Mouse (Mus musculus): ENCODE measurements around the gene Rsu1. TPM values are rescaled to one million over a fixed set of nuclear protein-coding genes. Genes with fewer than 3 reads are reported as not detected.

Gene Rsu1
- polyA plus RNA-seq, 1 experiment from 2014 or later, result 140 TPM

GRCm38 (mm10) chr2:13218112-13218511 lies 53.1 kb downstream of the Rsu1 start:
- Histone ChIP-seq H3K27ac (replicated peaks; ENCODE audit: low read depth, low read length) (no peak overlapping the region), H3K9me3 (ENCODE audit: control insufficient read depth, low read length) (no peaks in the 10 kb centered on the region), H3K4me2 (ENCODE audit: low read depth, low read length) (no peak overlapping the region), H3K9ac (ENCODE audit: low read depth, low read length) (no peak overlapping the region), H3K27me3 (replicated peaks; ENCODE audit: control insufficient read depth, insufficient read depth, low read length) (no peaks in the 10 kb centered on the region), H3K4me1 (ENCODE audit: control insufficient read depth, insufficient read depth, low read length) (no peaks in the 10 kb centered on the region), H3K36me3 (ENCODE audit: control insufficient read depth, insufficient read depth, low read length) (peaks cover 17% of the 10 kb centered on the region), H3K4me3 (ENCODE audit: low read depth, low read length) (no peak overlapping the region)
- DNase-seq (ENCODE audit: low spot score) (no peak), ATAC-seq (ENCODE audit: low read depth) (no peak)
- WGBS, result 57% methylated on average over 6 of the region's 6 CpGs

DNA sequence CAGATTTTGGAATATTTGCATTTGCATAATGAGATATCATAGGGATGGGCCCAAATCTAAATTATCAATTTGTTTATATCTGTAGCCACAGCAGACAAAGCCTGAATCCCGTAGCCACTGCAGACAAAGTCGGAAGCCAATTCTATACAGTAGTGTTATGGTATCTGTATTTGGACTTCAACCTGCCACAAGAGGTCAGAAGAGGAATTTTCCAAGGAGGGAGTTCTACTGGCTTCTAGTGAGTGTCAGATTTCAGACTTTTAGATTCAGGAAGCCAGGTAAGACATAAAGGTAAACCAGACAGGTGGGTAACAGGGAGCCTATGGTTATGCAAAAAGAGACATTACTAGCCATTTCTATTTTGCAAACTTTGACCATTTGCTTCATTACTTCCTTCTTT lies 64.4 kb downstream of the Rsu1 start:
- H3K4me1 ChIP-seq (ENCODE audit: control insufficient read depth, insufficient read depth, low read length), result no peaks in the 10 kb centered on the region
- DNase-seq (ENCODE audit: low spot score), result no peak
- no peaks in the 10 kb centered on the region for H3K27me3 ChIP-seq (replicated peaks; ENCODE audit: control insufficient read depth, insufficient read depth, low read length)
- no peak overlapping the region for H3K4me2 ChIP-seq (ENCODE audit: low read depth, low read length)
- H3K9ac ChIP-seq (ENCODE audit: low read depth, low read length), result no peak overlapping the region
- WGBS, result 91% methylated on average over 2 of the region's 2 CpGs
- H3K4me3 ChIP-seq (ENCODE audit: low read depth, low read length), result no peak overlapping the region
- no peaks in the 10 kb centered on the region; the same call in 1 of the 2 replicates for H3K36me3 ChIP-seq (ENCODE audit: control insufficient read depth, insufficient read depth, low read length)
- no peaks in the 10 kb centered on the region for H3K9me3 ChIP-seq (ENCODE audit: control insufficient read depth, low read length)
- no peak overlapping the region for H3K27ac ChIP-seq (replicated peaks; ENCODE audit: low read depth, low read length)
- ATAC-seq (ENCODE audit: low read depth), result no peak

DNA sequence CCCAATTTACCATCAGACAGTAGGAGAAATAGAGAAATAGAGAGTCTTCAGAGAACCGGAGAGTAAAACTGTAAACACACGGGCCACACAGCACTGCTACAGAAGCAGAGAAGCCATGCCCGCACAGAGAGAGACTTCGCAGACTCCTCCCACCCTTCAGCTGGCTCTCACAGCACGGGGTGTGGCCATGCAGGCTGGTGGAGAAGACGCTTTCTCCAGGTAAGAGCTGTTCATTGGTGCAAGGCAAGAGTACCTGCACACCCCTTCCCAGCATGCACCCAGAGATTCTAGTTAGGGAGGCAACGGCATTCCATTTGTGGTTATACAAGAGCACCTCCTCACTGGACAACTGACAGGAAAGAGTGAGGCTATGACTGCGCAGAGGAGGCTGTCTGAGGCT lies 64.8 kb downstream of the Rsu1 start:
- 70% methylated on average over 8 of the region's 8 CpGs for WGBS
- ATAC-seq (ENCODE audit: low read depth) (no peak; the same call in 1 of the 2 replicates), DNase-seq (ENCODE audit: low spot score) (no peak)
- H3K27me3 ChIP-seq (replicated peaks; ENCODE audit: control insufficient read depth, insufficient read depth, low read length), result no peaks in the 10 kb centered on the region
- H3K4me1 ChIP-seq (ENCODE audit: control insufficient read depth, insufficient read depth, low read length), result no peaks in the 10 kb centered on the region
- H3K27ac ChIP-seq (replicated peaks; ENCODE audit: low read depth, low read length), result no peak overlapping the region
- H3K9ac ChIP-seq (ENCODE audit: low read depth, low read length), result no peak overlapping the region
- no peaks in the 10 kb centered on the region; the same call in 1 of the 2 replicates for H3K36me3 ChIP-seq (ENCODE audit: control insufficient read depth, insufficient read depth, low read length)
- H3K4me3 ChIP-seq (ENCODE audit: low read depth, low read length), result no peak overlapping the region
- no peaks in the 10 kb centered on the region for H3K9me3 ChIP-seq (ENCODE audit: control insufficient read depth, low read length)
- no peak overlapping the region for H3K4me2 ChIP-seq (ENCODE audit: low read depth, low read length)

GRCm38 (mm10) chr2:13202805-13203475 lies 68.3 kb downstream of the Rsu1 start:
- no peaks in the 10 kb centered on the region for H3K9me3 ChIP-seq (ENCODE audit: control insufficient read depth, low read length)
- H3K36me3 ChIP-seq (ENCODE audit: control insufficient read depth, insufficient read depth, low read length), result no peaks in the 10 kb centered on the region
- no peak for DNase-seq (ENCODE audit: low spot score)
- no peak overlapping the region for H3K9ac ChIP-seq (ENCODE audit: low read depth, low read length)
- no peak overlapping the region for H3K4me2 ChIP-seq (ENCODE audit: low read depth, low read length)
- no peak overlapping the region for H3K4me3 ChIP-seq (ENCODE audit: low read depth, low read length)
- H3K27ac ChIP-seq (replicated peaks; ENCODE audit: low read depth, low read length), result no peak overlapping the region
- 80% methylated on average over 6 of the region's 6 CpGs for WGBS
- no peaks in the 10 kb centered on the region for H3K4me1 ChIP-seq (ENCODE audit: control insufficient read depth, insufficient read depth, low read length)
- no peak for ATAC-seq (ENCODE audit: low read depth)
- no peaks in the 10 kb centered on the region for H3K27me3 ChIP-seq (replicated peaks; ENCODE audit: control insufficient read depth, insufficient read depth, low read length)

DNA sequence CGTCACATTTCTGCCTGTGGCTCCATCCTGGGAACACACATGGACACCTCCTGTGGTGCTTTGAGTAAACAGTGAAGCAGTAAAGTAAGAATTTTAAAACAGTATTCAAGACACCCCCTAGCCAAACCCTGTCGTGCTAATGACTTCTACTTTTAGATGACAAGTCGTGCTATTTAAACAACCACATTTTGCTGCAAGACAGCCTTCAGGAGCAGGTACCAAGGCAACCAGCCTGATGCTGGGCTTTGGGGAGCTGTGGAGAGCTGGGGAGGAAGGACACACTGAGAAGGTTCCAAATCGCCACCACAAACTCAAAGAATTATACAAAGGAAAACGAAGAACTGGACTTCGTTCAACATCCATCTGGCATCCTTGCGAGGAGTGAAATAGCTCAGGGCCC lies 71.5 kb downstream of the Rsu1 start:
- DNase-seq (ENCODE audit: low spot score), result no peak
- Histone ChIP-seq H3K36me3 (ENCODE audit: control insufficient read depth, insufficient read depth, low read length) (no peaks in the 10 kb centered on the region), H3K9me3 (ENCODE audit: control insufficient read depth, low read length) (no peaks in the 10 kb centered on the region), H3K27ac (replicated peaks; ENCODE audit: low read depth, low read length) (no peak overlapping the region), H3K4me2 (ENCODE audit: low read depth, low read length) (no peak overlapping the region), H3K4me3 (ENCODE audit: low read depth, low read length) (no peak overlapping the region), H3K27me3 (replicated peaks; ENCODE audit: control insufficient read depth, insufficient read depth, low read length) (no peaks in the 10 kb centered on the region), H3K9ac (ENCODE audit: low read depth, low read length) (no peak overlapping the region), H3K4me1 (ENCODE audit: control insufficient read depth, insufficient read depth, low read length) (no peaks in the 10 kb centered on the region)
- 71% methylated on average over 7 of the region's 7 CpGs for WGBS
- no peak for ATAC-seq (ENCODE audit: low read depth)

DNA sequence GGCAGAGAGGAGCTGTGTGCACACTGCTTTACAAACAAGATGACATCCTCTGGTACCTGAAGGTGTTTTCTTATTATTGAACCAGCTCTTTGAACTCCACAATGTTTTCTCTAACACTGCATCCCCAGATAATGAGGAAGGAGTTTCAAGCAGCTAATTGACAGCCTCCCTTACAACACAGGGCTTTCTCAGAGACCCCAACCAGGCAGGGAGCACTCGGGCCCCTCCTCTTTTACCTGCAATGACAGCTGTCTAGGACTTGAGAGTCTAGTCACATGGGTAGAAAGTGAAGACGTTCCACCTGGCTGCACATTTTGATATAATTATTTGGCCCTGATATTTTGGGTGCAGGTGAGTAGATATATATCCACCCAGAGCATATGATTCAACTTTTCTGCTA lies 72.2 kb downstream of the Rsu1 start:
- ATAC-seq (ENCODE audit: low read depth) (no peak), DNase-seq (ENCODE audit: low spot score) (no peak)
- Histone ChIP-seq H3K9me3 (ENCODE audit: control insufficient read depth, low read length) (no peaks in the 10 kb centered on the region), H3K4me2 (ENCODE audit: low read depth, low read length) (no peak overlapping the region), H3K27ac (replicated peaks; ENCODE audit: low read depth, low read length) (no peak overlapping the region), H3K9ac (ENCODE audit: low read depth, low read length) (no peak overlapping the region), H3K4me3 (ENCODE audit: low read depth, low read length) (no peak overlapping the region), H3K27me3 (replicated peaks; ENCODE audit: control insufficient read depth, insufficient read depth, low read length) (no peaks in the 10 kb centered on the region), H3K4me1 (ENCODE audit: control insufficient read depth, insufficient read depth, low read length) (no peaks in the 10 kb centered on the region), H3K36me3 (ENCODE audit: control insufficient read depth, insufficient read depth, low read length) (no peaks in the 10 kb centered on the region)
- 69% methylated on average over 2 of the region's 2 CpGs for WGBS

GRCm38 (mm10) chr2:13195540-13195939 lies 75.7 kb downstream of the Rsu1 start:
- 69% methylated on average over 7 of the region's 7 CpGs for WGBS
- no peaks in the 10 kb centered on the region for H3K4me1 ChIP-seq (ENCODE audit: control insufficient read depth, insufficient read depth, low read length)
- no peaks in the 10 kb centered on the region for H3K9me3 ChIP-seq (ENCODE audit: control insufficient read depth, low read length)
- no peak overlapping the region for H3K4me2 ChIP-seq (ENCODE audit: low read depth, low read length)
- H3K9ac ChIP-seq (ENCODE audit: low read depth, low read length), result no peak overlapping the region
- H3K27ac ChIP-seq (replicated peaks; ENCODE audit: low read depth, low read length), result no peak overlapping the region
- DNase-seq (ENCODE audit: low spot score) (no peak), ATAC-seq (ENCODE audit: low read depth) (no peak)
- H3K27me3 ChIP-seq (replicated peaks; ENCODE audit: control insufficient read depth, insufficient read depth, low read length), result no peaks in the 10 kb centered on the region
- no peaks in the 10 kb centered on the region for H3K36me3 ChIP-seq (ENCODE audit: control insufficient read depth, insufficient read depth, low read length)
- no peak overlapping the region for H3K4me3 ChIP-seq (ENCODE audit: low read depth, low read length)

DNA sequence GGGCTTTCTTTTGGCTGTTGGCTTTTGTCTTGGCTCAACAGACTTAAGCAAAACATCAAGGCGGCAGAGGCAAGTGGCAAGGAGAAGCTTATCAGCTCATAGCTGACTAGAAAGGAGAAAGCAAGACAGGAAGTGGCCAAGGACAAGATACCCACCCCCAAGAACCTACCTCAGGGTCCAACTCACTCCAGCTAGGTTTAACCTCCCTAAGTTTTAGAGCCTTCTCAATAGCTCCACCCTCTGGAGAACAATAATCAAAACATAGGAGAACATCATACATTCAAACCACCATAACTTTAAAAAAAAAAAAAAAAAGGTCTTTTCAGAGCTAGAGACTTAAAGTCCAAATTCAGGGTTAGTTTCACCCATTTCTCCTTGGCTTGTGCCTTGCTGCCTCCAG lies 79.1 kb downstream of the Rsu1 start:
- H3K27ac ChIP-seq (replicated peaks; ENCODE audit: low read depth, low read length), result no peak overlapping the region
- no peaks in the 10 kb centered on the region for H3K4me1 ChIP-seq (ENCODE audit: control insufficient read depth, insufficient read depth, low read length)
- H3K36me3 ChIP-seq (ENCODE audit: control insufficient read depth, insufficient read depth, low read length), result no peaks in the 10 kb centered on the region
- WGBS, result 95% methylated on average over 1 of the region's 1 CpGs
- ATAC-seq (ENCODE audit: low read depth) (no peak), DNase-seq (ENCODE audit: low spot score) (no peak)
- no peak overlapping the region for H3K9ac ChIP-seq (ENCODE audit: low read depth, low read length)
- H3K4me2 ChIP-seq (ENCODE audit: low read depth, low read length), result no peak overlapping the region
- H3K27me3 ChIP-seq (replicated peaks; ENCODE audit: control insufficient read depth, insufficient read depth, low read length), result no peaks in the 10 kb centered on the region
- no peaks in the 10 kb centered on the region for H3K9me3 ChIP-seq (ENCODE audit: control insufficient read depth, low read length)
- no peak overlapping the region for H3K4me3 ChIP-seq (ENCODE audit: low read depth, low read length)

DNA sequence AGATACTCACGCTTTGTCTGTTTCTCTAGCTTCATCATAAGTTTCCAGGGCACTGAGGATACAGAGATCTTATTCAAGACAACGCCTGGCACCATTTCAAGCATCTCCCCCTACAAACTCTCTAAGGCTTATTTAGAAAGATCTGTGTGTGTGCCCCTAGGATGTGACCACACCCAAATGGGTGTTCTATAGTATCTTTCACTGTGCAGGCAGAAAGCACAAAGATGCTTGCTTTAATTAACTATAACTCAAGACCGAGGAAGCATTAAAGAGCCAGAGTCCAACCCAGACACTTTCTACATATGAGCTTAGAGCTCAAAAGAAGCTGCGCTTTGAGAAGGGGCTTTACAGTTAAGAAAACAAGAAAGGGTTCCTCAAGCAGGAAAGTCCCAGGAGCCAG lies 80.4 kb downstream of the Rsu1 start:
- no peak overlapping the region for H3K9ac ChIP-seq (ENCODE audit: low read depth, low read length)
- no peak overlapping the region for H3K27ac ChIP-seq (replicated peaks; ENCODE audit: low read depth, low read length)
- H3K4me2 ChIP-seq (ENCODE audit: low read depth, low read length), result no peak overlapping the region
- H3K4me3 ChIP-seq (ENCODE audit: low read depth, low read length), result no peak overlapping the region
- H3K4me1 ChIP-seq (ENCODE audit: control insufficient read depth, insufficient read depth, low read length), result no peaks in the 10 kb centered on the region
- 88% methylated on average over 4 of the region's 4 CpGs for WGBS
- no peak for ATAC-seq (ENCODE audit: low read depth)
- H3K36me3 ChIP-seq (ENCODE audit: control insufficient read depth, insufficient read depth, low read length), result no peaks in the 10 kb centered on the region
- no peaks in the 10 kb centered on the region for H3K27me3 ChIP-seq (replicated peaks; ENCODE audit: control insufficient read depth, insufficient read depth, low read length)
- DNase-seq (ENCODE audit: low spot score), result no peak
- H3K9me3 ChIP-seq (ENCODE audit: control insufficient read depth, low read length), result no peaks in the 10 kb centered on the region
